Mouse (Mus musculus): ENCODE measurements around the gene Vmn1r217.
"Not testable (repeated sequence)": the region's sequence is repeated elsewhere in the genome, so short reads cannot be mapped to it uniquely, and the experiment has no call there.

The Vmn1r217 gene

GRCm38 (mm10) chr13:23118126-23118525, at the start of gene Vmn1r217:
Gene Vmn1r217, minus strand, starts transcription at chr13:23118226.
- DNase-seq (ENCODE audit: low read depth, low spot score), result not testable (repeated sequence)

GRCm38 (mm10) chr13:23166471-23166870, 48.4 kb upstream of the Vmn1r217 start:
- DNase-seq (ENCODE audit: low read depth, low spot score), result not testable (repeated sequence)

GRCm38 (mm10) chr13:23159012-23159411, 41.0 kb upstream of the Vmn1r217 start, which contains the start of gene Vmn1r219:
Gene Vmn1r219, plus strand, starts transcription at chr13:23159312.
- DNase-seq (ENCODE audit: low read depth, low spot score), result no peak

- DNase-seq (ENCODE audit: low read depth, low spot score), result no peak
Observed at GRCm38 (mm10) chr13:23157848-23158247, 39.8 kb upstream of the Vmn1r217 start.

- no peak for DNase-seq (ENCODE audit: low read depth, low spot score)
Observed at GRCm38 (mm10) chr13:23138880-23139279, 20.9 kb upstream of the Vmn1r217 start.

- no peak for DNase-seq (ENCODE audit: low read depth, low spot score)
Observed at GRCm38 (mm10) chr13:23133501-23133900, 15.5 kb upstream of the Vmn1r217 start.

- DNase-seq (ENCODE audit: low read depth, low spot score), result no peak
Observed at GRCm38 (mm10) chr13:23133099-23133498, 15.1 kb upstream of the Vmn1r217 start, which contains the start of gene Vmn1r218. Gene Vmn1r218, plus strand, starts transcription at chr13:23133155.

GRCm38 (mm10) chr13:23120611-23121010, 2.6 kb upstream of the Vmn1r217 start:
- DNase-seq (ENCODE audit: low read depth, low spot score), result no peak

- DNase-seq (ENCODE audit: low read depth, low spot score), result no peak
Observed at GRCm38 (mm10) chr13:23094386-23094785, 23.6 kb downstream of the Vmn1r217 start.

GRCm38 (mm10) chr13:23069312-23069711, 48.7 kb downstream of the Vmn1r217 start:
- no peak for DNase-seq (ENCODE audit: low read depth, low spot score)

- DNase-seq (ENCODE audit: low read depth, low spot score), result no peak
Observed at GRCm38 (mm10) chr13:23067725-23068124, 50.3 kb downstream of the Vmn1r217 start, which contains the start of gene Vmn1r215. Gene Vmn1r215, plus strand, starts transcription at chr13:23068025.

GRCm38 (mm10) chr13:23057778-23058177, 60.2 kb downstream of the Vmn1r217 start:
- no peak for DNase-seq (ENCODE audit: low read depth, low spot score)
